Mouse (Mus musculus) ovary, adult 10 weeks (tissue): ENCODE measurements around the gene Gm21778. TPM values are rescaled to one million over a fixed set of nuclear protein-coding genes. Genes with fewer than 3 reads are reported as not detected.

Source experiments
- polyA plus RNA-seq: library from polyadenylated mRNA; stranded (reverse); fragments of 350-450 nt; fragmentation: Illumina TruSeq; extraction: RNeasy Lipid Tissue Mini Kit (QIAGEN cat#74804); gene quantifications from one replicate; pipeline ENCODE4 v1.2.3, GENCODE M21; 2014

Gm21778 gene
- polyA plus RNA-seq: not detected

DNA sequence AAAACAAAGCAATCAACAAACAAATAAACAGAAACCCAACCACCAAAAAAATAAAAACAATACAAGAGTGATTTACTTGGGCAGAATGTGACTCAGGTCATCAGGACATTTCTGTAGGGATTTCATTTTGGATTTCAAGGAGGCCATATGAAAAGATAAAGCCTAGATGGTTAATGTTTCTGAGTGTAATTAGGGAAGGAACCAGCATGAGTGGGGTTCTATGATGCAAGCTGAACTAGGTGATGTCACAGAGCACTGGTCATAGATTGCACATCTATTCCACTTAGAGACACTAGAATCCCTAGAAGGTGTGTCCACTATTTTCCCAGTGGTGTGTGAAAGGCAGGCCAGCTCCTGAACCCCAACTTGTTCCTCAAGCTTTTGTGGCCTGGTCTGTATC lies at the start of gene Gm21778:
Gm21778 (plus strand) TSS at position 301 of the 400 bp plus-strand sequence.

Other genes with a start within 250 kb of the Gm21778 start
- not detected for gene Gm20914, start 216.5 kb upstream of the Gm21778 start, polyA plus RNA-seq
- not detected for gene Gm28171, start 149.1 kb upstream of the Gm21778 start, polyA plus RNA-seq